Mouse (Mus musculus): ENCODE results near the gene Tbx22.

Tbx22 gene

GRCm38 (mm10) chrX:107667664-107668063 is at the start of gene Tbx22:
Gene Tbx22 (plus strand): TSS chrX:107667964.
- no peak for DNase-seq (ENCODE audit: low spot score in 2 of 2)

- DNase-seq (ENCODE audit: low spot score in 2 of 2), result no peak
These were observed 913 bp downstream of the Tbx22 start for GRCm38 (mm10) chrX:107668677-107669076.

- no peak for DNase-seq (ENCODE audit: low spot score in 2 of 2)
These were observed 11.4 kb downstream of the Tbx22 start for GRCm38 (mm10) chrX:107679203-107679602.

- DNase-seq (ENCODE audit: low spot score in 2 of 2), result no peak
These were observed 40.8 kb downstream of the Tbx22 start for GRCm38 (mm10) chrX:107708584-107708983.

- DNase-seq (ENCODE audit: low spot score in 2 of 2), result no peak
These were observed 55.8 kb downstream of the Tbx22 start for GRCm38 (mm10) chrX:107723541-107723940.

Data from right cerebral cortex, postnatal 36 days (tissue).